Mouse (Mus musculus) central nervous system, embryonic 18 days (tissue): ENCODE data around the gene Vmn1r203. TPM values are rescaled to one million over a fixed set of nuclear protein-coding genes. Genes with fewer than 3 reads are reported as not detected.

ENCODE experiments used
- polyA plus RNA-seq: library from polyadenylated mRNA; depleted of rRNA; stranded (reverse); fragments of >200 nt; gene quantifications from 2 replicates; pipeline ENCODE4 v1.2.3, GENCODE M21; 2012; rRNA removed

Vmn1r203 gene
- not detected in 2 replicates for polyA plus RNA-seq

GRCm38 (mm10) chr13:22517814-22518213 lies at the start of gene Vmn1r203:
Gene Vmn1r203 (plus strand): TSS chr13:22518114.

GRCm38 (mm10) chr13:22471623-22472022 lies 46.3 kb upstream of the Vmn1r203 start, which contains the start of gene Vmn1r201:
Gene Vmn1r201 (plus strand): TSS chr13:22471923.

GRCm38 (mm10) chr13:22505281-22505680 lies 12.6 kb upstream of the Vmn1r203 start, which contains the start of gene Vmn1r202:
Gene Vmn1r202 (minus strand): TSS chr13:22505381.

GRCm38 (mm10) chr13:22552898-22553297 lies 35.0 kb downstream of the Vmn1r203 start, which contains the start of gene Vmn1r204:
Gene Vmn1r204 (plus strand): TSS chr13:22553198.

Other genes starting within 250 kb of the Vmn1r203 start
- gene Vmn1r195, start 247.6 kb upstream of the Vmn1r203 start, polyA plus RNA-seq = not detected in 2 replicates
- not detected in 2 replicates for gene Vmn1r196, start 228.2 kb upstream of the Vmn1r203 start, polyA plus RNA-seq
- gene Vmn1r197, start 193.5 kb upstream of the Vmn1r203 start, polyA plus RNA-seq = not detected in 2 replicates
- gene Vmn1r198, start 167.8 kb upstream of the Vmn1r203 start, polyA plus RNA-seq = not detected in 2 replicates
- not detected in 2 replicates for gene Vmn1r199, start 138.3 kb upstream of the Vmn1r203 start, polyA plus RNA-seq
- gene Vmn1r200, start 127.7 kb upstream of the Vmn1r203 start, polyA plus RNA-seq = 0.05 TPM in 2 replicates
- not detected in 2 replicates for gene Vmn1r201, start 46.2 kb upstream of the Vmn1r203 start, polyA plus RNA-seq
- 0.01 TPM in 1 of 2 replicates, not detected in the other for gene Vmn1r202, start 12.7 kb upstream of the Vmn1r203 start, polyA plus RNA-seq
- not detected in 2 replicates for gene Vmn1r204, start 35.1 kb downstream of the Vmn1r203 start, polyA plus RNA-seq
- gene Vmn1r205, start 74.9 kb downstream of the Vmn1r203 start, polyA plus RNA-seq = not detected in 2 replicates
- gene Vmn1r206, start 106.1 kb downstream of the Vmn1r203 start, polyA plus RNA-seq = not detected in 2 replicates
- not detected in 2 replicates for gene Vmn1r207-ps, start 211.5 kb downstream of the Vmn1r203 start, polyA plus RNA-seq